Mouse (Mus musculus) cortical plate, adult 2 months (tissue): ENCODE results near the gene Pofut2.

ENCODE experiments used
- CTCF ChIP-seq: fragments of 200-500 bp; IDR thresholded peaks from 2 replicates; pipeline ENCODE4 v1.5.1; 2011; ENCODE audit warnings: mild to moderate bottlenecking, control low read depth, low read length; ENCODE audit not compliant: insufficient read depth; ENCODE audit errors: extremely low read depth
- POLR2A ChIP-seq: fragments of 200-500 bp; IDR thresholded peaks from 2 replicates; pipeline ENCODE4 v1.6.1; 2011; ENCODE audit warnings: mild to moderate bottlenecking, low read length, control low read depth; ENCODE audit not compliant: insufficient read depth; ENCODE audit errors: extremely low read depth

DNA sequence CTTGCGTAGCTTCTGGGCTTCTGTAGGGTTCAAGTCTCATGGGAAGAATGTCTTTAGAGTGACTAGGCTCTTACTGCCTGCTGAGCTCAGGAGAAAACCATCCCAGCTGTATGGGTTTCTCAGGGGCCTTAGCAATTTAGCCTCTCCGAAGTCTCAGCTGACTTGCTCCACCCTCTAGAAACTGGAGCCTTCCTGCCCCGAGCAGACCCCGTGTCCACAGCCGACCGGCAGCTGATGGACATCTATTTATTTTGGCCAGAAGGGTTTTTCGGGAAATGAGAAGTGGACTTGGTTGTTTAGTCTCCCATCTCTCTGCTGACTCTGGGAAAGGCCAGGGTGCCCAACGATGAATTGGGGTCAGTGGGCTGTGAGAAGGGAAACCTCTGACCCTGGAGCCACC lies 18.3 kb upstream of the Pofut2 start:
- TF ChIP-seq CTCF, result no peak
- no peak for TF ChIP-seq POLR2A
